ENCODE assay signal across 8 mouse cellular contexts in the genomic region with DNA sequence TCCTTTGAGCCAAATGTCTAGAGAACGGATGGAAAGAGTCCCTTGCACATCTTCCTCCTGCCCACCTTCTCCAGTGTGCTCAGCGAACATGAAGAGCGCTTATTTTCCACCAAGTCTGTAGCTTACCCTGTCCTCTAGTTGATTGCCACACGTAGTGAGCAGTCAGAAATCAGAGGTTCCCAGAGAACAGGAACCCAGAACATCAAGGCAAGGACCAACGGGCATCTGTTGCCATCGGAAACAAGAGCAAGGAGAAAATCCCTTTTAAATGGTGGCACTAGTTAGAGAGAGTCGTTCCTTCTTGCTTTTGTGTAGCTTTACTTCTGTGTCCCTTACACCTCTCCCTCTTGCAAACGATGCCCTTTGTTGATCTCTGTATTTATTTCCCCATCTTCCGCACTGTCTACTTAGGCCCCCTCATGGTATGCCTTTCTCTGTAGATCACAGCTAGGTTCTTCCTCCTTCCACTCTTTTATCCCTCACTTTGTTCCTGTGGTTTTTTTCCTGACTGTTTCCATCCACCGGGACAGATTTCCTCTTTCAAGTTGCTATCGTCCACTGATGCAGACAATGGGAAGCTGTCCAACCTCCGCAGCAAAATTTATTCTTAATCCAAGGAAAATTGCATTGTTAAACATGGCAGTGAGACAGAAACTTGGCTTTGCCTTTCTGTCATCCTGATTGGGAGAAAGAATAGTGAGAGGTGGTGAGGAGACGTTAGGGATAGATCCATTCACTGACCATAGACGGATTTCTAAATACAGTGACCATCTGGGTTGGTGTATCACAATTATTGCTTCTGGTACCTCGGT. TPM values are rescaled to one million over a fixed set of nuclear protein-coding genes. Genes with fewer than 3 reads are reported as not detected.
A peak's percentile ranks its signal among the peaks of the same experiment; 100 is the strongest.
DNase-seq lines count a peak whose midpoint lies in the region; ATAC-seq and TF ChIP-seq lines count a peak whose summit lies in the region.

No protein-coding gene starts in this region.

- H3K4me2 ChIP-seq in hindbrain, embryonic 11.5 days (replicated peaks; ENCODE audit: low read depth, low read length), result peak overlapping the region; percentile 96
- H3K4me2 ChIP-seq in midbrain, embryonic 12.5 days (replicated peaks), result peak overlapping the region; percentile 86

- WGBS in hindbrain, embryonic 11.5 days, result 57% methylated on average over 15 of the region's 15 CpGs
- 47% methylated on average over 15 of the region's 15 CpGs for WGBS in midbrain, embryonic 12.5 days

- H3K4me3 ChIP-seq in gastrocnemius, adult 2 months, result peak overlapping the region; percentile 76
- peak overlapping the region; percentile 74; the same call in 1 of the 2 replicates for H3K4me3 ChIP-seq in G1E (ENCODE audit: low read depth, low read length)
- peak overlapping the region; percentile 85 for H3K4me3 ChIP-seq in hindbrain, embryonic 11.5 days (ENCODE audit: low read depth, low read length)
- peak overlapping the region; percentile 88 for H3K4me3 ChIP-seq in midbrain, embryonic 12.5 days

- H3K27ac ChIP-seq in gastrocnemius, adult 2 months, result peak overlapping the region; percentile 93
- no peak overlapping the region for H3K27ac ChIP-seq in hindbrain, embryonic 11.5 days (ENCODE audit: low read depth, low read length)
- H3K27ac ChIP-seq in midbrain, embryonic 12.5 days (replicated peaks), result peak overlapping the region; percentile 99; the same call in 1 of the 2 replicates

- no peak for TF ChIP-seq CTCF in gastrocnemius, adult 2 months (IDR thresholded peaks at IDR 0.05)
- no peak for TF ChIP-seq CTCF in G1E (IDR thresholded peaks at IDR 0.05; ENCODE audit: low read depth, low read length)

- H3K9me3 ChIP-seq in G1E (replicated peaks), result peaks cover 15% of the 10 kb centered on the region
- no peaks in the 10 kb centered on the region for H3K9me3 ChIP-seq in hindbrain, embryonic 11.5 days (ENCODE audit: control insufficient read depth, low read length)
- H3K9me3 ChIP-seq in midbrain, embryonic 12.5 days, result no peaks in the 10 kb centered on the region

- peaks cover 69% of the 10 kb centered on the region for H3K4me1 ChIP-seq in G1E (ENCODE audit: insufficient read depth, low read depth, low read length)
- peaks cover 14% of the 10 kb centered on the region for H3K4me1 ChIP-seq in hindbrain, embryonic 11.5 days (replicated peaks; ENCODE audit: control insufficient read depth, insufficient read depth, low read length)
- H3K4me1 ChIP-seq in midbrain, embryonic 12.5 days, result peaks cover 40% of the 10 kb centered on the region

- DNase-seq in gastrocnemius, adult 2 months, result no peak
- DNase-seq in gastrocnemius, adult 18-20 months (ENCODE audit: low spot score), result no peak
- DNase-seq in G1E (ENCODE audit: low spot score), result no peak
- no peak for DNase-seq in hindbrain, embryonic 11.5 days (ENCODE audit: low spot score)
- DNase-seq in urinary bladder, postnatal 4 days (ENCODE audit: low spot score in 2 of 2), result no peak

- no peak overlapping the region; the same call in 1 of the 2 replicates for H3K9ac ChIP-seq in hindbrain, embryonic 11.5 days (ENCODE audit: low read depth, low read length)
- no peak overlapping the region for H3K9ac ChIP-seq in midbrain, embryonic 12.5 days (replicated peaks)

- intact Hi-C loops in gastrocnemius, adult 2 months (cut with DNase I), result loop anchor here (2.0 kb wide), 1 partner anchor 43 kb away; the partner anchor contains the start of gene Pip4k2b

- H3K27me3 ChIP-seq in G1E (ENCODE audit: insufficient read depth, low read length), result peaks cover 45% of the 10 kb centered on the region
- H3K27me3 ChIP-seq in hindbrain, embryonic 11.5 days (ENCODE audit: control insufficient read depth, insufficient read depth, low read length), result no peaks in the 10 kb centered on the region
- peaks cover 9% of the 10 kb centered on the region; the same call in 1 of the 2 replicates for H3K27me3 ChIP-seq in midbrain, embryonic 12.5 days

- no peak for ATAC-seq in G1E (ENCODE audit: extremely low read depth, insufficient number of reproducible peaks, low FRiP score, poor library complexity, severe bottlenecking)
- no peak for ATAC-seq in hindbrain, embryonic 11.5 days (ENCODE audit: low FRiP score)
- no peak for ATAC-seq in midbrain, embryonic 12.5 days (ENCODE audit: low FRiP score, low read depth)
- ATAC-seq in monocyte, adult 5-6 weeks (replicated peaks; ENCODE audit: insufficient number of reproducible peaks, low FRiP score, low TSS enrichment, poor library complexity, severe bottlenecking), result no peak
- no peak for ATAC-seq in erythroid progenitor cell, adult 5-6 weeks (replicated peaks; ENCODE audit: low FRiP score, poor library complexity, severe bottlenecking)

- H3K36me3 ChIP-seq in G1E (replicated peaks), result peaks cover 29% of the 10 kb centered on the region
- H3K36me3 ChIP-seq in hindbrain, embryonic 11.5 days (ENCODE audit: control insufficient read depth, insufficient read depth, low read length), result 0 out of 2 replicates have a peak, but pooled peaks cover 2% of the 10 kb centered on the region
- peaks cover 11% of the 10 kb centered on the region for H3K36me3 ChIP-seq in midbrain, embryonic 12.5 days

RNA-seq across cellular contexts. Expression of gene Psmb3, which starts 1.4 kb away (rescaled TPM):
- total RNA-seq in gastrocnemius, adult 2 months (2021), result 100 to 1,000 TPM; 141 to 159 TPM
- 100 to 1,000 TPM; 150 to 167 TPM for total RNA-seq in gastrocnemius, adult 18-20 months (2021)
- total RNA-seq in G1E (2014; fragmentation: Nextera tagmentation) (49.9 and 78.3 TPM in 2 replicates), G1E (2017) (191 and 258 TPM in 2 replicates)
- polyA plus RNA-seq in G1E (2012), result 23.7 and 93.4 TPM in 2 replicates
- polyA plus RNA-seq in hindbrain, embryonic 11.5 days (2014; fragmentation: Nextera tagmentation; extraction: Ambion mirVana), result 468 and 507 TPM in 2 replicates
- 450 and 456 TPM in 2 replicates for polyA plus RNA-seq in midbrain, embryonic 12.5 days (2016; fragmentation: Nextera tagmentation; extraction: Ambion mirVana)
- 137 to 160 TPM (median 146 TPM) in 3 replicates for total RNA-seq in monocyte, adult 5-6 weeks (2017)
- total RNA-seq in erythroid progenitor cell, adult 5-6 weeks (2015; ENCODE audit: low replicate concordance), result 20.5 and 50.7 TPM in 2 replicates
- 7.9 and 45.8 TPM in 2 replicates for total RNA-seq in erythroid progenitor cell, adult 5-6 weeks (2017; ENCODE audit: low replicate concordance)

RNA-seq across cellular contexts. Expression of gene Pcgf2, which starts 1.5 kb away (rescaled TPM):
- total RNA-seq in gastrocnemius, adult 2 months (2021), result 1 to 10 TPM; 1.7 to 2.9 TPM
- total RNA-seq in gastrocnemius, adult 18-20 months (2021), result 1 to 10 TPM in 1 of 2 experiments, under 1 TPM in 1; 0.96 to 2.3 TPM
- 5.4 and 7.2 TPM in 2 replicates for total RNA-seq in G1E (2014; fragmentation: Nextera tagmentation)
- total RNA-seq in G1E (2017), result 0.41 TPM in 1 of 2 replicates, not detected in the other
- polyA plus RNA-seq in G1E (2012), result 18.5 and 21.1 TPM in 2 replicates
- polyA plus RNA-seq in hindbrain, embryonic 11.5 days (2014; fragmentation: Nextera tagmentation; extraction: Ambion mirVana), result 16.9 and 18.6 TPM in 2 replicates
- 16.5 and 20.0 TPM in 2 replicates for polyA plus RNA-seq in midbrain, embryonic 12.5 days (2016; fragmentation: Nextera tagmentation; extraction: Ambion mirVana)
- 0.85 to 4.5 TPM in 2 of 3 replicates, not detected in the other for total RNA-seq in monocyte, adult 5-6 weeks (2017)
- total RNA-seq in erythroid progenitor cell, adult 5-6 weeks (2015; ENCODE audit: low replicate concordance), result 5.9 TPM in 1 of 2 replicates, not detected in the other
- 2.1 TPM in 1 of 2 replicates, not detected in the other for total RNA-seq in erythroid progenitor cell, adult 5-6 weeks (2017; ENCODE audit: low replicate concordance)

RNA-seq across cellular contexts. Expression of gene Cisd3, which starts 16.2 kb away (rescaled TPM):
- 100 to 1,000 TPM in 1 of 2 experiments, 10 to 100 TPM in 1; 96.2 to 111 TPM for total RNA-seq in gastrocnemius, adult 2 months (2021)
- total RNA-seq in gastrocnemius, adult 18-20 months (2021), result 100 to 1,000 TPM in 1 of 2 experiments, 10 to 100 TPM in 1; 96.7 to 102 TPM
- 14.7 and 19.1 TPM in 2 replicates for total RNA-seq in G1E (2014; fragmentation: Nextera tagmentation)
- total RNA-seq in G1E (2017), result 8.8 and 14.9 TPM in 2 replicates
- 0.69 and 2.6 TPM in 2 replicates for polyA plus RNA-seq in G1E (2012)
- polyA plus RNA-seq in hindbrain, embryonic 11.5 days (2014; fragmentation: Nextera tagmentation; extraction: Ambion mirVana), result 11.8 and 14.8 TPM in 2 replicates
- polyA plus RNA-seq in midbrain, embryonic 12.5 days (2016; fragmentation: Nextera tagmentation; extraction: Ambion mirVana), result 12.4 and 13.5 TPM in 2 replicates
- total RNA-seq in monocyte, adult 5-6 weeks (2017), result 5.8 to 19.1 TPM (median 6.2 TPM) in 3 replicates
- total RNA-seq in erythroid progenitor cell, adult 5-6 weeks (2015; ENCODE audit: low replicate concordance), result 6.3 TPM in 1 of 2 replicates, not detected in the other
- not detected in 2 replicates for total RNA-seq in erythroid progenitor cell, adult 5-6 weeks (2017; ENCODE audit: low replicate concordance)

RNA-seq across cellular contexts. Expression of gene Mllt6, which starts 38.6 kb away (rescaled TPM):
- 10 to 100 TPM; 41.9 to 54.7 TPM for total RNA-seq in gastrocnemius, adult 2 months (2021)
- 10 to 100 TPM; 44.1 to 51.0 TPM for total RNA-seq in gastrocnemius, adult 18-20 months (2021)
- 16.5 and 18.7 TPM in 2 replicates for total RNA-seq in G1E (2014; fragmentation: Nextera tagmentation)
- total RNA-seq in G1E (2017), result 10.9 and 11.2 TPM in 2 replicates
- 38.3 and 42.6 TPM in 2 replicates for polyA plus RNA-seq in G1E (2012)
- 4.1 and 4.2 TPM in 2 replicates for polyA plus RNA-seq in hindbrain, embryonic 11.5 days (2014; fragmentation: Nextera tagmentation; extraction: Ambion mirVana)
- 3.0 and 3.2 TPM in 2 replicates for polyA plus RNA-seq in midbrain, embryonic 12.5 days (2016; fragmentation: Nextera tagmentation; extraction: Ambion mirVana)
- 34.4 to 77.7 TPM (median 40.4 TPM) in 3 replicates for total RNA-seq in monocyte, adult 5-6 weeks (2017)
- 2.1 and 9.7 TPM in 2 replicates for total RNA-seq in erythroid progenitor cell, adult 5-6 weeks (2015; ENCODE audit: low replicate concordance)
- 1.3 and 3.9 TPM in 2 replicates for total RNA-seq in erythroid progenitor cell, adult 5-6 weeks (2017; ENCODE audit: low replicate concordance)

RNA-seq across cellular contexts. Expression of gene Pip4k2b, which starts 42.7 kb away (rescaled TPM):
- total RNA-seq in gastrocnemius, adult 2 months (2021), result 10 to 100 TPM; 59.3 to 66.2 TPM
- 10 to 100 TPM; 64.7 TPM for total RNA-seq in gastrocnemius, adult 18-20 months (2021)
- 19.6 and 23.2 TPM in 2 replicates for total RNA-seq in G1E (2014; fragmentation: Nextera tagmentation)
- 14.5 and 16.7 TPM in 2 replicates for total RNA-seq in G1E (2017)
- polyA plus RNA-seq in G1E (2012), result 22.0 and 25.6 TPM in 2 replicates
- 2.9 and 3.4 TPM in 2 replicates for polyA plus RNA-seq in hindbrain, embryonic 11.5 days (2014; fragmentation: Nextera tagmentation; extraction: Ambion mirVana)
- 2.7 and 3.3 TPM in 2 replicates for polyA plus RNA-seq in midbrain, embryonic 12.5 days (2016; fragmentation: Nextera tagmentation; extraction: Ambion mirVana)
- 22.1 to 35.2 TPM (median 28.7 TPM) in 3 replicates for total RNA-seq in monocyte, adult 5-6 weeks (2017)
- 2.9 and 4.0 TPM in 2 replicates for total RNA-seq in erythroid progenitor cell, adult 5-6 weeks (2015; ENCODE audit: low replicate concordance)
- 2.1 and 12.6 TPM in 2 replicates for total RNA-seq in erythroid progenitor cell, adult 5-6 weeks (2017; ENCODE audit: low replicate concordance)
